In the genomic region with DNA sequence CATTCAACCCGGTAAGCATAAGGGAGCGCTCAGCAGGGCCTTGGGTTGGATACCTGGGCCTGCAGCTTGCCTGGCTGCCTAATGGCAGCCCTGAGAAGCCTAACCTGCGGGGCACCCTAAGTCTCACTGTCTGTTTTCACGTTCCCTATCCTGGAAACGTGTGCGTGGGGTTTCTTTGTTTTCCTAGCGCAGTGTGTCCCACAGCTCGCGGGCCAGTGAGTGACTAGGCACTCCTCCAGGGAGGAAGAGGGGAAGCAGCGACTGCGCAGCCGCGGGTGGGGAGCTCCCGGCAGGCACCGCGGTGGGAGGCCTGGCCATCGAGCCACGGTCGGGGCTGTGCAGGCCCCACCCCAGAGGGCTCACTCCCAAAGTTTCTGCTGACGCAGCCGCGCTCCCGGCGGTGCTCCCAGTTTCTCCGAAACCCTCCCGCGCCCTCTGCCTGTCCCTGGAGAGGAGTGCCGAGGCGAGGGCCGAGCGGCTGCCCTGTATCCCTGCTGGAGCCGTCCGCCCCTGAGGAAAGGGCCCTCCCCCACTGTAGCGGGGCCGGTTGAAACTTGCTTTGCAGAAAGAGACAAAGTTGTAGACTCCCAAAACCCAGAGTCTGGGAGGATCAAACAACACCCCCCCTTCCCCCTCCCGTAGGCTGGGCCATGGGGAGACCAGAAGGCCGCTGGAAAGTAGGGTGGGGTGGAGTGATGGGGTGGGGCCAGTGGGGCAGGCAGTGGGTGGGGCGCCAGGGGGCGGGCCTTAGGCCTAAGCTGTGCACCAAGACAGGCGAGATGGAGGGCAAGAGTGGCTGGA, we compare ENCODE assay signal across 8 mouse cellular contexts.
A peak's percentile ranks its signal among the peaks of the same experiment; 100 is the strongest.
DNase-seq lines count a peak whose midpoint lies in the region; ATAC-seq and TF ChIP-seq lines count a peak whose summit lies in the region.

No protein-coding gene starts in this region.

- ATAC-seq in heart, embryonic 15.5 days (replicated peaks; ENCODE audit: insufficient number of reproducible peaks, insufficient read depth, low FRiP score, low read depth) = peak; percentile 96
- peak; percentile 95 for ATAC-seq in liver, embryonic 14.5 days (ENCODE audit: insufficient read depth)
- ATAC-seq in neural tube, embryonic 11.5 days (ENCODE audit: insufficient read depth, low FRiP score, low TSS enrichment) = peak; percentile 95
- peak; percentile 98 for ATAC-seq in stomach, postnatal 0 days (ENCODE audit: low FRiP score, low TSS enrichment)

- peak; percentile 90 for DNase-seq in CD4-positive, CD25-positive, alpha-beta regulatory T cell, adult 2 months (ENCODE audit: low read depth, low spot score)
- DNase-seq in fibroblast of lung, adult 2 months (ENCODE audit: low read depth) = peak; percentile 92
- DNase-seq in kidney, postnatal 25 days = peak; percentile 96 to 99
- peak; percentile 81 to 89 (median 84) for DNase-seq in liver, embryonic 14.5 days (ENCODE audit: low read depth in 3 of 3, low spot score in 3 of 3)
- DNase-seq in neural tube, embryonic 11.5 days (ENCODE audit: low spot score) = peak; percentile 90
- DNase-seq in stomach, postnatal 0 days (ENCODE audit: low spot score) = peak; percentile 97

- H3K4me2 ChIP-seq in heart, embryonic 15.5 days = peak overlapping the region; percentile 84
- peak overlapping the region; percentile 99 for H3K4me2 ChIP-seq in liver, embryonic 14.5 days (ENCODE audit: low read depth)
- H3K4me2 ChIP-seq in neural tube, embryonic 11.5 days (ENCODE audit: low read depth) = peak overlapping the region; percentile 81
- peak overlapping the region; percentile 67 for H3K4me2 ChIP-seq in stomach, postnatal 0 days (replicated peaks; ENCODE audit: low read depth)

- peak overlapping the region; percentile 97 for H3K27ac ChIP-seq in brown adipose tissue, adult 24 weeks (replicated peaks; ENCODE audit: low read depth, low read length)
- peak overlapping the region; percentile 100 for H3K27ac ChIP-seq in heart, embryonic 15.5 days
- peak overlapping the region; percentile 100 for H3K27ac ChIP-seq in liver, embryonic 14.5 days
- H3K27ac ChIP-seq in neural tube, embryonic 11.5 days (ENCODE audit: low read depth, low read length) = peak overlapping the region; percentile 95
- peak overlapping the region; percentile 98 for H3K27ac ChIP-seq in stomach, postnatal 0 days (replicated peaks)

- TF ChIP-seq EP300 in liver, embryonic 14.5 days (IDR thresholded peaks at IDR 0.05; ENCODE audit: low read depth) = peak; percentile 36; the same call in 1 of the 2 replicates
- TF ChIP-seq EP300 in stomach, postnatal 0 days (optimal IDR thresholded peaks at IDR 0.05) = peak; percentile 51

- no peaks in the 10 kb centered on the region for H3K36me3 ChIP-seq in heart, embryonic 15.5 days
- no peaks in the 10 kb centered on the region for H3K36me3 ChIP-seq in liver, embryonic 14.5 days (replicated peaks; ENCODE audit: control insufficient read depth, insufficient read depth, low read depth)
- H3K36me3 ChIP-seq in neural tube, embryonic 11.5 days (ENCODE audit: control insufficient read depth, insufficient read depth, low read length) = no peaks in the 10 kb centered on the region
- H3K36me3 ChIP-seq in stomach, postnatal 0 days (ENCODE audit: control insufficient read depth, insufficient read depth, low read length) = no peaks in the 10 kb centered on the region

- no peaks in the 10 kb centered on the region for H3K27me3 ChIP-seq in heart, embryonic 15.5 days
- H3K27me3 ChIP-seq in liver, embryonic 14.5 days (ENCODE audit: control insufficient read depth, insufficient read depth, low read length) = no peaks in the 10 kb centered on the region
- H3K27me3 ChIP-seq in neural tube, embryonic 11.5 days (ENCODE audit: control insufficient read depth, insufficient read depth, low read length) = no peaks in the 10 kb centered on the region
- no peaks in the 10 kb centered on the region for H3K27me3 ChIP-seq in stomach, postnatal 0 days (ENCODE audit: control insufficient read depth, insufficient read depth, low read length)

- H3K4me3 ChIP-seq in brown adipose tissue, adult 24 weeks (ENCODE audit: insufficient read depth, low read depth, low read length) = peak overlapping the region; percentile 91
- H3K4me3 ChIP-seq in heart, embryonic 15.5 days = peak overlapping the region; percentile 71
- H3K4me3 ChIP-seq in liver, embryonic 14.5 days (ENCODE audit: insufficient read depth in 1 of 2, low read depth in 2 of 2, low read length in 2 of 2) = peak overlapping the region; percentile 70 to 79
- H3K4me3 ChIP-seq in neural tube, embryonic 11.5 days (ENCODE audit: low read depth, low read length) = peak overlapping the region; percentile 46
- peak overlapping the region; percentile 49 for H3K4me3 ChIP-seq in stomach, postnatal 0 days (ENCODE audit: low read depth, low read length)

- H3K4me1 ChIP-seq in brown adipose tissue, adult 24 weeks (ENCODE audit: control insufficient read depth, insufficient read depth, insufficient read length, low read length) = peaks cover 6% of the 10 kb centered on the region
- peaks cover 24% of the 10 kb centered on the region for H3K4me1 ChIP-seq in heart, embryonic 15.5 days (replicated peaks)
- H3K4me1 ChIP-seq in liver, embryonic 14.5 days (replicated peaks; ENCODE audit: control insufficient read depth in 2 of 2, insufficient read depth in 2 of 2, low read length in 1 of 2) = peaks cover 20 to 24% of the 10 kb centered on the region in 2 experiments
- no peaks in the 10 kb centered on the region for H3K4me1 ChIP-seq in neural tube, embryonic 11.5 days (ENCODE audit: control insufficient read depth, insufficient read depth, low read length)
- H3K4me1 ChIP-seq in stomach, postnatal 0 days (replicated peaks; ENCODE audit: control insufficient read depth, insufficient read depth) = no peaks in the 10 kb centered on the region

- TF ChIP-seq CTCF in liver, embryonic 14.5 days (IDR thresholded peaks at IDR 0.05; ENCODE audit: low read depth) = peak; percentile 69
- TF ChIP-seq CTCF in stomach, postnatal 0 days (IDR thresholded peaks at IDR 0.05; ENCODE audit: low read depth) = peak; percentile 83

- H3K9me3 ChIP-seq in heart, embryonic 15.5 days (replicated peaks) = no peaks in the 10 kb centered on the region
- no peaks in the 10 kb centered on the region for H3K9me3 ChIP-seq in liver, embryonic 14.5 days (ENCODE audit: control insufficient read depth, low read length)
- no peaks in the 10 kb centered on the region for H3K9me3 ChIP-seq in neural tube, embryonic 11.5 days (ENCODE audit: control insufficient read depth, low read length)
- H3K9me3 ChIP-seq in stomach, postnatal 0 days (ENCODE audit: control insufficient read depth, low read length) = no peaks in the 10 kb centered on the region

- H3K9ac ChIP-seq in heart, embryonic 15.5 days = peak overlapping the region; percentile 85
- H3K9ac ChIP-seq in liver, embryonic 14.5 days (replicated peaks) = peak overlapping the region; percentile 96
- peak overlapping the region; percentile 71 for H3K9ac ChIP-seq in neural tube, embryonic 11.5 days (ENCODE audit: low read length)
- peak overlapping the region; percentile 70 for H3K9ac ChIP-seq in stomach, postnatal 0 days (ENCODE audit: low read length)

- WGBS in heart, embryonic 15.5 days = 2% methylated on average over 40 of the region's 40 CpGs
- 2% methylated on average over 40 of the region's 40 CpGs for WGBS in liver, embryonic 14.5 days (ENCODE audit: insufficient replicate concordance)
- 1% methylated on average over 39 of the region's 40 CpGs for WGBS in neural tube, embryonic 11.5 days
- 1% methylated on average over 40 of the region's 40 CpGs for WGBS in stomach, postnatal 0 days

Comparison
In these comparisons a context has a peak if more than half of its experiments do, and no peak if none do; other contexts are left out.
1. Peak in every context shown above with its lines: DNase-seq, ATAC-seq, H3K4me3 ChIP-seq and H3K27ac ChIP-seq.